Mouse (Mus musculus) hindbrain, postnatal 0 days (tissue): ENCODE results near the gene Ddi2. TPM values are rescaled to one million over a fixed set of nuclear protein-coding genes. Genes with fewer than 3 reads are reported as not detected.
A peak's percentile ranks its signal among the peaks of the same experiment; 100 is the strongest.

Experiments used
- ATAC-seq: fragments of 200-750 bp; cut with Nextera tagmentation; 2 replicates; pipeline ENCODE4 v1.8.0; 2017; ENCODE audit warnings: mild to moderate bottlenecking, moderate TSS enrichment, moderate library complexity
- DNase-seq: peaks from one replicate; pipeline ENCODE4 v3.0.0-alpha.2; 2015; ENCODE audit warnings: low spot score
- H3K27ac ChIP-seq: fragments of 300-500 bp; sonication (generic); 2 replicates; pipeline ENCODE4 v1.5.1; 2014; ENCODE audit warnings: mild to moderate bottlenecking
- H3K27me3 ChIP-seq: fragments of 300-500 bp; sonication (generic); 2 replicates; pipeline ENCODE4 v1.6.1; 2014; ENCODE audit warnings: low read length, mixed read lengths; ENCODE audit not compliant: insufficient read depth
- H3K36me3 ChIP-seq: fragments of 300-500 bp; sonication (generic); 2 replicates; pipeline ENCODE4 v1.6.1; 2014; ENCODE audit warnings: low read length, mixed read lengths; ENCODE audit not compliant: insufficient read depth
- H3K4me1 ChIP-seq: fragments of 300-500 bp; sonication (generic); 2 replicates; pipeline ENCODE4 v1.6.1; 2014; ENCODE audit warnings: antibody characterized with exemption, low read length, mixed read lengths; ENCODE audit not compliant: insufficient read depth
- H3K4me2 ChIP-seq: fragments of 300-500 bp; sonication (generic); 2 replicates; pipeline ENCODE4 v1.6.1; 2014; ENCODE audit warnings: low read depth, mild to moderate bottlenecking, low read length, moderate library complexity, mixed read lengths
- H3K4me3 ChIP-seq: fragments of 300-500 bp; sonication (generic); 2 replicates; pipeline ENCODE4 v1.5.1; 2014; ENCODE audit warnings: low read length
- H3K9ac ChIP-seq: fragments of 300-500 bp; sonication (generic); replicated peaks from 2 replicates; pipeline ENCODE4 v1.6.1; 2014; ENCODE audit warnings: mild to moderate bottlenecking, low read length, moderate library complexity, mixed read lengths
- H3K9me3 ChIP-seq: fragments of 300-500 bp; sonication (generic); 2 replicates; pipeline ENCODE4 v1.6.1; 2016; ENCODE audit warnings: low read length, mixed read lengths
- CTCF ChIP-seq: IDR thresholded peaks from 2 replicates; pipeline ENCODE4 v1.5.1; 2016; ENCODE audit warnings: antibody characterized with exemption, control low read depth, low read depth
- WGBS: fragments of 180-500 bp; shearing (Covaris S2); extraction: QIAGEN DNeasy Blood & Tissue Kit; methylation state at CpG from one replicate; pipeline ENCODE4 v1.1.7; 2014; 5-methylcytosine and 5-hydroxymethylcytosine counted together
- polyA plus RNA-seq: library from polyadenylated mRNA; unstranded; fragments of >200 nt; fragmentation: Nextera tagmentation; extraction: Ambion mirVana; gene quantifications from 2 replicates; pipeline ENCODE4 v1.2.1, GENCODE M21; 2015
- total RNA-seq: library from RNA; depleted of rRNA; stranded (reverse); fragments of >200 nt; gene quantifications from 2 replicates; pipeline ENCODE4 v1.2.3, GENCODE M21; 2014

The Ddi2 gene
- total and polyA plus RNA-seq, 2 experiments from 2014 or later, result 12.5 to 20.9 TPM

- ATAC-seq (no peak), DNase-seq (peak; percentile 20)
- no peak for TF ChIP-seq CTCF
- 44% methylated on average over 12 of the region's 12 CpGs for WGBS
- Histone ChIP-seq H3K9me3 (no peaks in the 10 kb centered on the region), H3K4me3 (no peak overlapping the region), H3K27me3 (no peaks in the 10 kb centered on the region), H3K4me2 (no peak overlapping the region), H3K36me3 (peaks cover 20% of the 10 kb centered on the region), H3K9ac (0 out of 2 replicates have a peak overlapping the region, but pooled peaks have one; percentile 17), H3K4me1 (peaks cover 3% of the 10 kb centered on the region; the same call in 1 of the 2 replicates), H3K27ac (peak overlapping the region; percentile 26; the same call in 1 of the 2 replicates)
Observed at GRCm38 (mm10) chr4:141682706-141683230, 40.5 kb downstream of the Ddi2 start.

- no peak overlapping the region for H3K9ac ChIP-seq
- H3K27ac ChIP-seq, result no peak overlapping the region
- H3K9me3 ChIP-seq, result no peaks in the 10 kb centered on the region
- no peak for TF ChIP-seq CTCF
- peaks cover 20% of the 10 kb centered on the region for H3K36me3 ChIP-seq
- no peak overlapping the region for H3K4me3 ChIP-seq
- no peak for DNase-seq
- H3K4me2 ChIP-seq, result no peak overlapping the region
- no peaks in the 10 kb centered on the region for H3K27me3 ChIP-seq
- WGBS, result 59% methylated on average over 7 of the region's 7 CpGs
- ATAC-seq, result no peak
- peaks cover 3% of the 10 kb centered on the region; the same call in 1 of the 2 replicates for H3K4me1 ChIP-seq
Observed at GRCm38 (mm10) chr4:141681767-141682166, 41.5 kb downstream of the Ddi2 start.

DNA sequence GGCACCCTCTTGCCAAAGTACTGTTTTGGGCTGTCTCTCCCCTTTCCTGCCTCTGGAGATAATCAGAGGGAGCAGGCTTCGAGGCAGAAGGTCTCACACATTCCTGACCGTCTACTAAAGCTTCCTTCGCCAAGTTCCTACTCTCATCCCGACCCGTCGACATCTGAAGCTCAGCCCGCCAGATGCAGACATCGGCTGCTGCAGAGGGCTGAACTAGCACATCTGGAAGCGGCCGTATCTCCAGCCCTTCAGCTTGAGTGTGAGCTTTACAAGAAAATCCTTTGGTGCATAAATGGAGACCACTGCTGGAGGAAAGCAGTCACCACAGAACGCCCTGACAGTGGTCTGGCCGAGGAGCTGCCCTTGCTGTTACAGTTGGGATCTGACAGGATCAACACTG lies 42.3 kb downstream of the Ddi2 start:
- no peak for TF ChIP-seq CTCF
- DNase-seq, result no peak
- no peak overlapping the region for H3K27ac ChIP-seq
- H3K9me3 ChIP-seq, result no peaks in the 10 kb centered on the region
- WGBS, result 75% methylated on average over 12 of the region's 12 CpGs
- H3K4me3 ChIP-seq, result no peak overlapping the region
- no peaks in the 10 kb centered on the region for H3K27me3 ChIP-seq
- peaks cover 3% of the 10 kb centered on the region; the same call in 1 of the 2 replicates for H3K4me1 ChIP-seq
- ATAC-seq, result no peak
- H3K36me3 ChIP-seq, result peaks cover 20% of the 10 kb centered on the region
- H3K9ac ChIP-seq, result no peak overlapping the region
- no peak overlapping the region for H3K4me2 ChIP-seq

GRCm38 (mm10) chr4:141679016-141679415 lies 44.2 kb downstream of the Ddi2 start:
- WGBS, result 87% methylated on average over 2 of the region's 2 CpGs
- TF ChIP-seq CTCF, result no peak
- H3K36me3 ChIP-seq, result peaks cover 6% of the 10 kb centered on the region
- H3K27ac ChIP-seq, result no peak overlapping the region
- H3K9me3 ChIP-seq, result no peaks in the 10 kb centered on the region
- H3K9ac ChIP-seq, result no peak overlapping the region
- H3K27me3 ChIP-seq, result no peaks in the 10 kb centered on the region
- ATAC-seq (no peak), DNase-seq (no peak)
- H3K4me3 ChIP-seq, result no peak overlapping the region
- peaks cover 3% of the 10 kb centered on the region; the same call in 1 of the 2 replicates for H3K4me1 ChIP-seq
- H3K4me2 ChIP-seq, result no peak overlapping the region

DNA sequence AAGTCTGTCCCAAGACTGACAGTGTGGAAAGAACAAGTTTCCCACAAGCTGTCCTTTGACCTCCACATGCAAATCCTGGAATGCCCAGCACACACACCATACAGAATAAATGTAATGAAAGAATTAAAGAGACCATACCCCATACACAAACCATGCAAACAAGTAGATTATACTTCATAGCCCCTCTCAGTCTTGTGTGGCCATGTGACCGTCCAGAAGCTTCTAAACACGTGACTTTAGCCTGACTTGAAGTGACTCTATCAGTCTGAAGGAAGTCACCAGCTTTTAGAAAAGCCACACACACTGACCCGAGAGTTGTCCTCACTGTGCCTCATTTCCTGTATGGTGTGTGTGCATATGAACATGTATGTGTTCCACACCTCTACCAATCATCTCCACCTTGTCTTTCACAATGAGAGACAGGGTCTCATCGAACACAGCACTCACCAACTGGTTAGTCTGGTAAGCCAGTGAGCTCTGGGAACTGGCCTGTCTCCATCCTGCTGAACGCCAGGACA lies 46.7 kb downstream of the Ddi2 start:
- WGBS, result 87% methylated on average over 5 of the region's 5 CpGs
- Histone ChIP-seq H3K4me1 (no peaks in the 10 kb centered on the region), H3K4me3 (no peak overlapping the region), H3K9me3 (no peaks in the 10 kb centered on the region), H3K27me3 (no peaks in the 10 kb centered on the region), H3K36me3 (no peaks in the 10 kb centered on the region), H3K4me2 (no peak overlapping the region), H3K27ac (no peak overlapping the region), H3K9ac (no peak overlapping the region)
- DNase-seq (no peak), ATAC-seq (no peak)
- TF ChIP-seq CTCF, result no peak

- H3K9ac ChIP-seq, result no peak overlapping the region
- TF ChIP-seq CTCF, result no peak
- H3K9me3 ChIP-seq, result no peaks in the 10 kb centered on the region
- H3K36me3 ChIP-seq, result no peaks in the 10 kb centered on the region
- no peak overlapping the region for H3K27ac ChIP-seq
- H3K4me2 ChIP-seq, result no peak overlapping the region
- H3K27me3 ChIP-seq, result no peaks in the 10 kb centered on the region
- H3K4me3 ChIP-seq, result no peak overlapping the region
- no peak for DNase-seq
- no peak for ATAC-seq
- 77% methylated on average over 13 of the region's 13 CpGs for WGBS
- H3K4me1 ChIP-seq, result no peaks in the 10 kb centered on the region
Observed at GRCm38 (mm10) chr4:141672325-141672724, 50.9 kb downstream of the Ddi2 start.

GRCm38 (mm10) chr4:141671389-141671788 lies 51.8 kb downstream of the Ddi2 start:
- ATAC-seq (no peak), DNase-seq (no peak)
- no peak for TF ChIP-seq CTCF
- Histone ChIP-seq H3K9me3 (no peaks in the 10 kb centered on the region), H3K4me2 (no peak overlapping the region), H3K27me3 (no peaks in the 10 kb centered on the region), H3K4me1 (no peaks in the 10 kb centered on the region), H3K4me3 (no peak overlapping the region), H3K9ac (no peak overlapping the region), H3K27ac (no peak overlapping the region), H3K36me3 (no peaks in the 10 kb centered on the region)
- WGBS, result 80% methylated on average over 4 of the region's 4 CpGs
